Mouse (Mus musculus) cerebellum, adult 11-12 months (tissue): ENCODE results near the gene Sim1.

Experiments used
- DNase-seq: peaks from one replicate; pipeline ENCODE4 v3.0.0; 2022

Sim1 gene

GRCm38 (mm10) chr10:50894170-50894991 is at the start of gene Sim1:
Sim1 (plus strand) TSS chr10:50894754.
- DNase-seq = peak; percentile 12

- DNase-seq = no peak
These were observed 26.4 kb upstream of the Sim1 start for GRCm38 (mm10) chr10:50868202-50868601.

- no peak for DNase-seq
These were observed 17.6 kb upstream of the Sim1 start for GRCm38 (mm10) chr10:50876952-50877351.

GRCm38 (mm10) chr10:50881476-50882069 is 13.0 kb upstream of the Sim1 start:
- no peak for DNase-seq

- no peak for DNase-seq
These were observed 12.2 kb upstream of the Sim1 start for GRCm38 (mm10) chr10:50882366-50882765.

- no peak for DNase-seq
These were observed 8.2 kb upstream of the Sim1 start for GRCm38 (mm10) chr10:50886305-50886704.

- no peak for DNase-seq
These were observed 3.9 kb upstream of the Sim1 start for GRCm38 (mm10) chr10:50890621-50891020.

- no peak for DNase-seq
These were observed 2.5 kb upstream of the Sim1 start for GRCm38 (mm10) chr10:50891876-50892711.

- no peak for DNase-seq
These were observed 1.7 kb upstream of the Sim1 start for GRCm38 (mm10) chr10:50892751-50893320.

- no peak for DNase-seq
These were observed 1.0 kb upstream of the Sim1 start for GRCm38 (mm10) chr10:50893546-50893945.

GRCm38 (mm10) chr10:50895091-50895790 is 687 bp downstream of the Sim1 start:
- DNase-seq = no peak

- DNase-seq = no peak
These were observed 1.6 kb downstream of the Sim1 start for GRCm38 (mm10) chr10:50895881-50896766.

GRCm38 (mm10) chr10:50896767-50897390 is 2.3 kb downstream of the Sim1 start:
- DNase-seq = no peak

- DNase-seq = no peak
These were observed 3.2 kb downstream of the Sim1 start for GRCm38 (mm10) chr10:50897530-50898471.

- DNase-seq = no peak
These were observed 4.1 kb downstream of the Sim1 start for GRCm38 (mm10) chr10:50898621-50899020.

GRCm38 (mm10) chr10:50899846-50900745 is 5.5 kb downstream of the Sim1 start:
- no peak for DNase-seq

- DNase-seq = no peak
These were observed 6.4 kb downstream of the Sim1 start for GRCm38 (mm10) chr10:50900746-50901600.
